Mouse (Mus musculus): ENCODE measurements around the gene Cfap70.

DNA sequence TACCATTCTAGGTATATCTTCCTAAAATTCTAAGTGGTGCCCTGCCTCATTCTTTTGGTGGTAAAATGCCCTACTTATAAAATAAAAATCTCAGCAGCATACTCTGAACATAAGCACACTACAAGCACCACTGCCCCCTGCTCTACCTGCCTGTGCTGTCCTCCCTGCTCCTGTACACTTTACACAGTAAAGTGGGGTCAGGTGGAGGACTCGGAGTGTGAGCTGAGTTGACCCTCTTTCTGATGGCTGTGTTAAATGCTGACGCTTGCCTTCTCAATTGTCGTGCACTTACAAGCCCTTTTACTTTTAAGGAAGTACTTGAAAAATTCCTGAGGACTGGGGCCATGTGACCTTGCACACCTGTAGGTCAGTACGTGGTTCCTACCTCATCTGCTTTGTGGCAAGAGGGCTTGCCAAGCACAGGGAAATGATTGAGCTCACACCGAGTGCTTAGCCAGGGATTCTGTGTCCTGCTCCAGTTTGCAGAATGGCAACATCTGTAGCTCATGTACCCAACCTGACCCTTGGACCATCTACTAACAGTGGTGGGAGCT, 72.9 kb downstream of the Cfap70 start:
- TF ChIP-seq CTCF (IDR thresholded peaks at IDR 0.05; ENCODE audit: low read depth) (no peak), EP300 (optimal IDR thresholded peaks at IDR 0.05) (no peak)
